ENCODE assay signal across 9 mouse cellular contexts in the genomic region with DNA sequence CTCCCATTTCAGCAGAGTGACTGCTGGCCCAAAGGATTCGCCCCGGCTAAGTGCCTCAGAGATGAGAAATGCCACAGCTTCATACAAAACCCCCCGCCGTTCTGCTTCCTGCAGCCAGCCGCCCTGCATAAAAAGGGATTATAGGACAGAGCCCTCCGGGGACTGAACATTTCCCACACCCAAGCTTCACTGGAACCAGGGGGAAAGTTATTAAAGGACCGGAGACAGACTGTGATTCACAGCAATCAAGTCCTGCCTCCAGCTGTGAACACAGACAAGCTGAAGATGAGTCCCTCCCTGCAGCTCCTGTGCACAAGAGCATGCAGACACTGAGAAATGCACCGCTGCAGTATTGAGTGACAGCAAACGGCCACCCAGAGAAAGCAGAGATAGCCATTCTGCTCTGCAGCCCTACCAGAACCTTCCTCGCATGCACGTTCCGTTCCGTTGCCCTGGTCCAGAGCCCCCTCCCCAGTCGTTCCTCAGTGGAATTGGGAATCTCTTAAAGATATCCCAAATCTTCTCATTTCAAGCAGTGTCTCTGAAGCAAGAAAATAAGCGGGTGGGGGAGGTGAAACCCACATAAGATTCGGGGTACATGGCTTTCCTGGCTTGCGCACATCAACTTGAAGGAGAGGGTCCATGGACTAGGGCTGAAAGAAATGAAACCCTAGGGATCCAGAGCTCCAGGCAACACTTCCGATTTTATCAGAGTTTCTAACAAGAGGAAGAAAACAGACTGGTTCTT. TPM values are rescaled to one million over a fixed set of nuclear protein-coding genes. Genes with fewer than 3 reads are reported as not detected.
A peak's percentile ranks its signal among the peaks of the same experiment; 100 is the strongest.
DNase-seq lines count a peak whose midpoint lies in the region; ATAC-seq lines count a peak whose summit lies in the region.
"Had no signal": no experiment of that assay in that cellular context is flagged by ENCODE, and none has a peak within 500 bp of the region (broad histone marks: within the 10 kb centered on the region; RNA-seq: fewer than 3 reads in every experiment).

No protein-coding gene starts in this region.

- 3% methylated on average over 18 of the region's 18 CpGs for WGBS in forebrain, embryonic 11.5 days
- WGBS in intestine, embryonic 16.5 days, result 7% methylated on average over 18 of the region's 18 CpGs
- WGBS in neural tube, embryonic 15.5 days, result 4% methylated on average over 18 of the region's 18 CpGs

- peaks cover 33% of the 10 kb centered on the region for H3K27me3 ChIP-seq in forebrain, embryonic 11.5 days (ENCODE audit: control insufficient read depth, insufficient read depth, low read length)
- H3K27me3 ChIP-seq in intestine, embryonic 16.5 days (replicated peaks; ENCODE audit: control insufficient read depth, insufficient read depth, low read length), result peaks cover 18% of the 10 kb centered on the region
- H3K27me3 ChIP-seq in neural tube, embryonic 15.5 days (replicated peaks), result peaks cover 36% of the 10 kb centered on the region

- peak overlapping the region; percentile 1 for H3K9ac ChIP-seq in forebrain, embryonic 11.5 days (ENCODE audit: low read length)
- peak overlapping the region; percentile 40; the same call in 1 of the 2 replicates for H3K9ac ChIP-seq in intestine, embryonic 16.5 days (ENCODE audit: low read depth, low read length)
- peak overlapping the region; percentile 44 for H3K9ac ChIP-seq in neural tube, embryonic 15.5 days (replicated peaks)

- H3K9me3 ChIP-seq in forebrain, embryonic 11.5 days (ENCODE audit: control insufficient read depth, low read length), result no peaks in the 10 kb centered on the region
- no peaks in the 10 kb centered on the region for H3K9me3 ChIP-seq in intestine, embryonic 16.5 days (ENCODE audit: control insufficient read depth, low read length)
- H3K9me3 ChIP-seq in neural tube, embryonic 15.5 days (replicated peaks), result no peaks in the 10 kb centered on the region

- H3K4me1 ChIP-seq in forebrain, embryonic 11.5 days (replicated peaks; ENCODE audit: control insufficient read depth, insufficient read depth, low read length), result peaks cover 13% of the 10 kb centered on the region; the same call in 1 of the 2 replicates
- H3K4me1 ChIP-seq in intestine, embryonic 16.5 days (ENCODE audit: control insufficient read depth, insufficient read depth, low read length), result peaks cover 32% of the 10 kb centered on the region
- H3K4me1 ChIP-seq in neural tube, embryonic 15.5 days, result peaks cover 55% of the 10 kb centered on the region

- no peak overlapping the region for H3K27ac ChIP-seq in forebrain, embryonic 11.5 days (ENCODE audit: low read depth, low read length)
- H3K27ac ChIP-seq in intestine, embryonic 16.5 days (ENCODE audit: low read length), result no peak overlapping the region
- peak overlapping the region; percentile 51 for H3K27ac ChIP-seq in neural tube, embryonic 15.5 days (replicated peaks)
- H3K27ac ChIP-seq: macrophage had no signal

- H3K4me3 ChIP-seq in forebrain, embryonic 11.5 days (ENCODE audit: low read depth, low read length), result peak overlapping the region; percentile 12; the same call in 1 of the 2 replicates
- H3K4me3 ChIP-seq in intestine, embryonic 16.5 days (ENCODE audit: low read length), result peak overlapping the region; percentile 7; the same call in 1 of the 2 replicates
- H3K4me3 ChIP-seq in neural tube, embryonic 15.5 days (replicated peaks), result peak overlapping the region; percentile 58

- peak overlapping the region; percentile 33 for H3K4me2 ChIP-seq in forebrain, embryonic 11.5 days (ENCODE audit: low read depth, low read length, severe bottlenecking)
- peak overlapping the region; percentile 45 for H3K4me2 ChIP-seq in intestine, embryonic 16.5 days (ENCODE audit: low read depth, low read length)
- peak overlapping the region; percentile 99 for H3K4me2 ChIP-seq in neural tube, embryonic 15.5 days

- DNase-seq in kidney, postnatal 4 days, result peak; percentile 31 to 34
- DNase-seq in kidney, adult 9 months, result no peak
- no peak for DNase-seq in forebrain, embryonic 11.5 days (ENCODE audit: low spot score)
- no peak for DNase-seq in cerebellum, adult 9-11 months
- DNase-seq in urinary bladder, adult 18-20 months (ENCODE audit: low spot score in 2 of 2), result no peak
- DNase-seq in urinary bladder, adult 2 months (ENCODE audit: low spot score), result no peak

- ATAC-seq in forebrain, embryonic 11.5 days (replicated peaks; ENCODE audit: low FRiP score), result 0 out of 2 replicates have a peak, but pooled peaks have one; percentile 8
- ATAC-seq in intestine, embryonic 16.5 days, result no peak
- peak; percentile 21; the same call in 1 of the 2 replicates for ATAC-seq in neural tube, embryonic 15.5 days (ENCODE audit: low FRiP score)

- no peaks in the 10 kb centered on the region for H3K36me3 ChIP-seq in forebrain, embryonic 11.5 days (ENCODE audit: control insufficient read depth, insufficient read depth, low read length)
- no peaks in the 10 kb centered on the region for H3K36me3 ChIP-seq in intestine, embryonic 16.5 days (ENCODE audit: control insufficient read depth, insufficient read depth, low read length)
- H3K36me3 ChIP-seq in neural tube, embryonic 15.5 days, result no peaks in the 10 kb centered on the region

RNA-seq across cellular contexts. Expression of gene Pcp4l1, which starts 2.8 kb away (rescaled TPM):
- 7.3 and 8.2 TPM in 2 replicates for polyA plus RNA-seq in forebrain, embryonic 11.5 days (2014; fragmentation: Nextera tagmentation; extraction: Ambion mirVana)
- polyA plus RNA-seq in intestine, embryonic 16.5 days (2015; fragmentation: Nextera tagmentation; extraction: Ambion mirVana), result 16.4 and 19.4 TPM in 2 replicates
- polyA plus RNA-seq in neural tube, embryonic 15.5 days (2015; fragmentation: Nextera tagmentation; extraction: Ambion mirVana), result 34.0 and 39.1 TPM in 2 replicates
- polyA plus RNA-seq in urinary bladder, adult 2 months (2012; rRNA removed), result 317 and 416 TPM in 2 replicates

RNA-seq across cellular contexts. Expression of gene Nr1i3, which starts 20.5 kb away (rescaled TPM):
- 0.17 and 0.23 TPM in 2 replicates for polyA plus RNA-seq in forebrain, embryonic 11.5 days (2014; fragmentation: Nextera tagmentation; extraction: Ambion mirVana)
- 18.7 and 21.7 TPM in 2 replicates for polyA plus RNA-seq in intestine, embryonic 16.5 days (2015; fragmentation: Nextera tagmentation; extraction: Ambion mirVana)
- 0.38 and 0.52 TPM in 2 replicates for polyA plus RNA-seq in neural tube, embryonic 15.5 days (2015; fragmentation: Nextera tagmentation; extraction: Ambion mirVana)
- polyA plus RNA-seq in urinary bladder, adult 2 months (2012; rRNA removed), result 0.04 TPM in 1 of 2 replicates, not detected in the other

RNA-seq across cellular contexts. Expression of gene Tomm40l, which starts 29.0 kb away (rescaled TPM):
- 31.6 and 39.2 TPM in 2 replicates for polyA plus RNA-seq in forebrain, embryonic 11.5 days (2014; fragmentation: Nextera tagmentation; extraction: Ambion mirVana)
- polyA plus RNA-seq in intestine, embryonic 16.5 days (2015; fragmentation: Nextera tagmentation; extraction: Ambion mirVana), result 32.0 and 34.7 TPM in 2 replicates
- 51.0 and 60.0 TPM in 2 replicates for polyA plus RNA-seq in neural tube, embryonic 15.5 days (2015; fragmentation: Nextera tagmentation; extraction: Ambion mirVana)
- 35.0 and 39.6 TPM in 2 replicates for polyA plus RNA-seq in urinary bladder, adult 2 months (2012; rRNA removed)

RNA-seq across cellular contexts. Expression of gene Apoa2, which starts 31.6 kb away (rescaled TPM):
- 1.6 and 1.9 TPM in 2 replicates for polyA plus RNA-seq in forebrain, embryonic 11.5 days (2014; fragmentation: Nextera tagmentation; extraction: Ambion mirVana)
- 55.3 and 151 TPM in 2 replicates for polyA plus RNA-seq in intestine, embryonic 16.5 days (2015; fragmentation: Nextera tagmentation; extraction: Ambion mirVana)
- polyA plus RNA-seq in neural tube, embryonic 15.5 days (2015; fragmentation: Nextera tagmentation; extraction: Ambion mirVana), result 11.1 and 12.9 TPM in 2 replicates
- 1.0 and 1.8 TPM in 2 replicates for polyA plus RNA-seq in urinary bladder, adult 2 months (2012; rRNA removed)
- polyA plus RNA-seq: macrophage had no signal

RNA-seq across cellular contexts. Expression of gene Fcer1g, which starts 40.9 kb away (rescaled TPM):
- 18.4 and 18.6 TPM in 2 replicates for polyA plus RNA-seq in forebrain, embryonic 11.5 days (2014; fragmentation: Nextera tagmentation; extraction: Ambion mirVana)
- polyA plus RNA-seq in intestine, embryonic 16.5 days (2015; fragmentation: Nextera tagmentation; extraction: Ambion mirVana), result 50.3 and 52.1 TPM in 2 replicates
- 32.0 and 46.6 TPM in 2 replicates for polyA plus RNA-seq in neural tube, embryonic 15.5 days (2015; fragmentation: Nextera tagmentation; extraction: Ambion mirVana)
- 64.8 and 72.7 TPM in 2 replicates for polyA plus RNA-seq in urinary bladder, adult 2 months (2012; rRNA removed)

Comparison
In these comparisons a context has a peak if more than half of its experiments do, and no peak if none do; other contexts are left out.
1. DNase-seq: peak in kidney, postnatal 4 days (2 of 2); none in kidney, adult 9 months (single experiment), forebrain, embryonic 11.5 days (single experiment), cerebellum, adult 9-11 months (single experiment), urinary bladder, adult 18-20 months (0 of 2) and urinary bladder, adult 2 months (single experiment).
2. H3K4me2 ChIP-seq: peak in every context shown above with its lines; median percentile 99 in neural tube, embryonic 15.5 days; 45 in intestine, embryonic 16.5 days; 33 in forebrain, embryonic 11.5 days.
3. H3K4me3 ChIP-seq: peak in every context shown above with its lines; median percentile 58 in neural tube, embryonic 15.5 days; 12 in forebrain, embryonic 11.5 days; 7 in intestine, embryonic 16.5 days.
4. RNA of gene Nr1i3, which starts 20.5 kb away (polyA plus RNA-seq): 18.7 to 21.7 TPM in intestine, embryonic 16.5 days; 0.38 to 0.52 TPM in neural tube, embryonic 15.5 days, 0.17 to 0.23 TPM in forebrain, embryonic 11.5 days and 0.04 TPM in urinary bladder, adult 2 months; every median in the first group is over 10 times any median in the second.
5. Peak in every context shown above with its lines, with median percentiles within 50 percentile points of each other: H3K9ac ChIP-seq.